10 mouse cellular contexts compared by ENCODE assay signal in the genomic region with DNA sequence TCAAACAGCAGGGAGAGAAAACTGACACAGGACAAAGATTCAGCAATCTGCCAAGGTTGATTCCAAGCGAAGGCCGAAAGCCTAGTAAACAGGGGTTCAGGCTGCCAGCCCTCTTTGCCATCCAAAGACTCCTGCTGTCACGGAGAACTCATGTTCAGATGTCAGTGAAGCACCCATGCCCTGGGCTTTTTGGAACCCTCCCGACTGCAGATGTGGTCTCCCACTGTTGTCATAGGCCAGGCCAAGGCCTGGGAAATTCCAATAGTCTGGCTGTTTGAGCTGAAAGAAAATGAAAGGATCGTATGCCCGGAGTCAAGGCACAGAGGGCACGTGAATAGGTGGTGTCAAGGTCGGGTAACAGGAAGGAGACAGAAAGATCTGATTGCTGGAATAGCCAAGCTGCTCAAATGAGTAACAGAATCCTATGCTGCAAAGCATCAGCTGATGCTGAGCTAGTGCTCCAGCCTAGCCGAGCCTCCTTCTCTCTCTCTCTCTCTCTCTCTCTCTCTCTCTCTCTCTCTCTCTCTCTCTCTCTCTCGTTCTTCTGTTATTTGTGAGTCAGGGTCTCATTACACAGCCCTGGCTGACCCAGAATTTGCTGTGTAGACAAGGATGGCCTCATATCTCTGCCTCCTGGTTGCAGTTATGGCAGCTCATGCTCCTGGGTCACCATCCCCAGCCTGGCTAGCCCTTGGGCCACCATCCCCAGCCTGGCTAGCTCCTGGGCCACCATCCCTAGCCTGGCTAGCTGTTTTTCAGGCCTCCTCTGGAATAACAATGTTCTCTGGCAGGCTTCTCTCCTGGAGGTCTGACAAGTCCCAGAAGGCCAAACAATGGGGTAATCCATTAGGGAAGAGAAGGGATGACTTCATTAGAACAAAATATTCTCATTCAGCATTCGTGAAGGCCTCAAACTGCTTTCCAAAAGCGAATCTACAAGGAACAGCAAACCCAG. TPM values are rescaled to one million over a fixed set of nuclear protein-coding genes. Genes with fewer than 3 reads are reported as not detected.
DNase-seq lines count a peak whose midpoint lies in the region; ATAC-seq and TF ChIP-seq lines count a peak whose summit lies in the region.
"Had no signal": no experiment of that assay in that cellular context is flagged by ENCODE, and none has a peak within 500 bp of the region (broad histone marks: within the 10 kb centered on the region; RNA-seq: fewer than 3 reads in every experiment).

No protein-coding gene starts in this region.

- H3K4me1 ChIP-seq in cerebellum, adult 2 months (ENCODE audit: control insufficient read depth, insufficient read depth, low read length) = no peaks in the 10 kb centered on the region
- H3K4me1 ChIP-seq in midbrain, embryonic 14.5 days (ENCODE audit: control insufficient read depth, insufficient read depth, low read length) = no peaks in the 10 kb centered on the region
- H3K4me1 ChIP-seq in midbrain, embryonic 16.5 days (ENCODE audit: control insufficient read depth, insufficient read depth, low read length) = no peaks in the 10 kb centered on the region
- H3K4me1 ChIP-seq in forebrain, embryonic 11.5 days (replicated peaks; ENCODE audit: control insufficient read depth, insufficient read depth, low read length) = 0 out of 2 replicates have a peak, but pooled peaks cover 2% of the 10 kb centered on the region
- H3K4me1 ChIP-seq: neural tube, embryonic 12.5 days had no signal

- no peak overlapping the region for H3K9ac ChIP-seq in midbrain, embryonic 14.5 days (replicated peaks; ENCODE audit: low read length)
- no peak overlapping the region for H3K9ac ChIP-seq in midbrain, embryonic 16.5 days (ENCODE audit: low read depth, low read length)
- H3K9ac ChIP-seq in forebrain, embryonic 11.5 days (ENCODE audit: low read length) = no peak overlapping the region
- H3K9ac ChIP-seq: heart, embryonic 15.5 days; neural tube, embryonic 12.5 days had no signal

- TF ChIP-seq POLR2A in cerebellum, adult 2 months (IDR thresholded peaks at IDR 0.05; ENCODE audit: borderline replicate concordance, insufficient read depth, low read length) = no peak

- 36% methylated on average over 12 of the region's 12 CpGs for WGBS in cerebellum, adult 2 months
- 43% methylated on average over 12 of the region's 12 CpGs for WGBS in midbrain, embryonic 14.5 days
- WGBS in midbrain, embryonic 16.5 days = 41% methylated on average over 12 of the region's 12 CpGs
- 51% methylated on average over 12 of the region's 12 CpGs for WGBS in forebrain, embryonic 11.5 days

- no peak for TF ChIP-seq CTCF in cerebellum, adult 2 months (IDR thresholded peaks at IDR 0.05; ENCODE audit: borderline replicate concordance, insufficient read depth, low read depth, low read length)

- no peaks in the 10 kb centered on the region for H3K27me3 ChIP-seq in cerebellum, adult 2 months (ENCODE audit: control insufficient read depth, insufficient read depth, low read length)
- no peaks in the 10 kb centered on the region for H3K27me3 ChIP-seq in midbrain, embryonic 14.5 days (ENCODE audit: control insufficient read depth, insufficient read depth, low read length)
- H3K27me3 ChIP-seq in midbrain, embryonic 16.5 days (ENCODE audit: control insufficient read depth, insufficient read depth, low read depth, low read length) = no peaks in the 10 kb centered on the region
- H3K27me3 ChIP-seq in forebrain, embryonic 11.5 days (ENCODE audit: control insufficient read depth, insufficient read depth, low read length) = no peaks in the 10 kb centered on the region
- H3K27me3 ChIP-seq: heart, embryonic 15.5 days; neural tube, embryonic 12.5 days had no signal

- H3K4me3 ChIP-seq in cerebellum, adult 2 months (replicated peaks; ENCODE audit: insufficient read depth, low read depth, low read length) = no peak overlapping the region
- H3K4me3 ChIP-seq in midbrain, embryonic 14.5 days (replicated peaks; ENCODE audit: low read depth, low read length) = no peak overlapping the region
- no peak overlapping the region for H3K4me3 ChIP-seq in midbrain, embryonic 16.5 days (ENCODE audit: low read depth, low read length)
- no peak overlapping the region for H3K4me3 ChIP-seq in forebrain, embryonic 11.5 days (ENCODE audit: low read depth, low read length)
- H3K4me3 ChIP-seq: heart, embryonic 15.5 days; neural tube, embryonic 12.5 days had no signal

- no peaks in the 10 kb centered on the region for H3K36me3 ChIP-seq in midbrain, embryonic 14.5 days (ENCODE audit: control insufficient read depth, insufficient read depth, low read length)
- H3K36me3 ChIP-seq in midbrain, embryonic 16.5 days (ENCODE audit: control insufficient read depth, insufficient read depth, low read length) = no peaks in the 10 kb centered on the region
- H3K36me3 ChIP-seq in forebrain, embryonic 11.5 days (ENCODE audit: control insufficient read depth, insufficient read depth, low read length) = no peaks in the 10 kb centered on the region
- H3K36me3 ChIP-seq: heart, embryonic 15.5 days; neural tube, embryonic 12.5 days had no signal

- peak overlapping the region; percentile 55; the same call in 1 of the 2 replicates for H3K27ac ChIP-seq in cerebellum, adult 2 months (ENCODE audit: insufficient read depth, low read length)
- H3K27ac ChIP-seq in midbrain, embryonic 14.5 days (replicated peaks; ENCODE audit: low read depth, low read length) = no peak overlapping the region
- H3K27ac ChIP-seq in midbrain, embryonic 16.5 days (ENCODE audit: low read length) = no peak overlapping the region
- H3K27ac ChIP-seq in forebrain, embryonic 11.5 days (ENCODE audit: low read depth, low read length) = no peak overlapping the region
- H3K27ac ChIP-seq: heart, embryonic 15.5 days; neural tube, embryonic 12.5 days had no signal

- peak in 1 of 2 experiments; percentile 46 for DNase-seq in cerebellum, adult 2 months
- no peak for DNase-seq in cerebellum, adult 9-10 months
- peak; percentile 16 for DNase-seq in midbrain, embryonic 14.5 days
- DNase-seq in heart, adult 8-10 months (ENCODE audit: low spot score) = peak; percentile 74
- DNase-seq in skeletal muscle tissue, adult 2 months (ENCODE audit: low read depth, low spot score) = peak; percentile 69
- DNase-seq in kidney, postnatal 25 days = no peak
- no peak for DNase-seq in forebrain, embryonic 11.5 days (ENCODE audit: low spot score)

- no peaks in the 10 kb centered on the region for H3K9me3 ChIP-seq in midbrain, embryonic 14.5 days (ENCODE audit: control insufficient read depth, low read length)
- no peaks in the 10 kb centered on the region for H3K9me3 ChIP-seq in midbrain, embryonic 16.5 days (replicated peaks; ENCODE audit: control insufficient read depth, low read length, poor library complexity, severe bottlenecking)
- H3K9me3 ChIP-seq in forebrain, embryonic 11.5 days (ENCODE audit: control insufficient read depth, low read length) = no peaks in the 10 kb centered on the region
- H3K9me3 ChIP-seq: heart, embryonic 15.5 days; neural tube, embryonic 12.5 days had no signal

- no peak overlapping the region for H3K4me2 ChIP-seq in midbrain, embryonic 14.5 days (ENCODE audit: low read length)
- no peak overlapping the region for H3K4me2 ChIP-seq in midbrain, embryonic 16.5 days (ENCODE audit: low read length)
- H3K4me2 ChIP-seq in forebrain, embryonic 11.5 days (ENCODE audit: low read depth, low read length, severe bottlenecking) = no peak overlapping the region
- H3K4me2 ChIP-seq: heart, embryonic 15.5 days; neural tube, embryonic 12.5 days had no signal

- no peak for ATAC-seq in midbrain, embryonic 14.5 days (ENCODE audit: low FRiP score, low TSS enrichment)
- ATAC-seq in midbrain, embryonic 16.5 days = no peak
- no peak for ATAC-seq in forebrain, embryonic 11.5 days (replicated peaks; ENCODE audit: low FRiP score)

RNA-seq across cellular contexts. Expression of a gene that starts 9.1 kb away (rescaled TPM):
- polyA plus RNA-seq in cerebellum, adult 2 months (2012; rRNA removed) = 97.4 and 103 TPM in 2 replicates
- polyA plus RNA-seq in midbrain, embryonic 14.5 days (2014; fragmentation: Nextera tagmentation; extraction: Ambion mirVana) = 115 and 135 TPM in 2 replicates
- 151 and 163 TPM in 2 replicates for polyA plus RNA-seq in midbrain, embryonic 16.5 days (2015; fragmentation: Nextera tagmentation; extraction: Ambion mirVana)
- total RNA-seq in heart, adult 8-10 months (2022) = 10 to 100 TPM; 78.1 to 82.3 (median 79.1) TPM
- polyA plus RNA-seq in forebrain, embryonic 11.5 days (2014; fragmentation: Nextera tagmentation; extraction: Ambion mirVana) = 108 and 122 TPM in 2 replicates

RNA-seq across cellular contexts. Expression of a gene that starts 26.0 kb away (rescaled TPM):
- polyA plus RNA-seq in cerebellum, adult 2 months (2012; rRNA removed) = 37.8 and 40.6 TPM in 2 replicates
- 39.4 and 46.7 TPM in 2 replicates for polyA plus RNA-seq in midbrain, embryonic 14.5 days (2014; fragmentation: Nextera tagmentation; extraction: Ambion mirVana)
- polyA plus RNA-seq in midbrain, embryonic 16.5 days (2015; fragmentation: Nextera tagmentation; extraction: Ambion mirVana) = 38.2 and 41.6 TPM in 2 replicates
- 10 to 100 TPM; 49.9 to 64.7 (median 56.9) TPM for total RNA-seq in heart, adult 8-10 months (2022)
- polyA plus RNA-seq in forebrain, embryonic 11.5 days (2014; fragmentation: Nextera tagmentation; extraction: Ambion mirVana) = 55.9 and 59.9 TPM in 2 replicates

Comparison
In these comparisons a context has a peak if more than half of its experiments do, and no peak if none do; other contexts are left out.
1. DNase-seq: peak in midbrain, embryonic 14.5 days (single experiment), heart, adult 8-10 months (single experiment) and skeletal muscle tissue, adult 2 months (single experiment); none in cerebellum, adult 9-10 months (single experiment), kidney, postnatal 25 days (0 of 2) and forebrain, embryonic 11.5 days (single experiment).